Mouse (Mus musculus) stomach, postnatal 0 days (tissue): ENCODE measurements around the gene Polr2h. TPM values are rescaled to one million over a fixed set of nuclear protein-coding genes. Genes with fewer than 3 reads are reported as not detected.
A peak's percentile ranks its signal among the peaks of the same experiment; 100 is the strongest.

Source experiments
- ATAC-seq: fragments of 200-750 bp; cut with Nextera tagmentation; 2 replicates; pipeline ENCODE4 v1.8.0; 2017; ENCODE audit not compliant: low FRiP score, low TSS enrichment
- DNase-seq: peaks from one replicate; pipeline ENCODE4 v3.0.0-alpha.2; 2016; ENCODE audit warnings: low spot score
- H3K27ac ChIP-seq: fragments of 300-500 bp; sonication (generic); replicated peaks from 2 replicates; pipeline ENCODE4 v1.5.1; 2014; ENCODE audit warnings: mild to moderate bottlenecking, control low read depth
- H3K27me3 ChIP-seq: fragments of 300-500 bp; sonication (generic); 2 replicates; pipeline ENCODE4 v1.6.1; 2014; ENCODE audit warnings: low read length; ENCODE audit not compliant: control insufficient read depth, insufficient read depth
- H3K36me3 ChIP-seq: fragments of 300-500 bp; sonication (generic); 2 replicates; pipeline ENCODE4 v1.6.1; 2014; ENCODE audit warnings: low read length, mixed read lengths; ENCODE audit not compliant: control insufficient read depth, insufficient read depth
- H3K4me1 ChIP-seq: fragments of 300-500 bp; sonication (generic); replicated peaks from 2 replicates; pipeline ENCODE4 v1.6.1; 2014; ENCODE audit warnings: antibody characterized with exemption; ENCODE audit not compliant: control insufficient read depth, insufficient read depth
- H3K4me2 ChIP-seq: fragments of 300-500 bp; sonication (generic); replicated peaks from 2 replicates; pipeline ENCODE4 v1.6.1; 2014; ENCODE audit warnings: low read depth, mild to moderate bottlenecking, control low read depth, moderate library complexity
- H3K4me3 ChIP-seq: fragments of 300-500 bp; sonication (generic); 2 replicates; pipeline ENCODE4 v1.5.1; 2014; ENCODE audit warnings: low read depth, low read length, control low read depth
- H3K9ac ChIP-seq: fragments of 300-500 bp; sonication (generic); 2 replicates; pipeline ENCODE4 v1.6.1; 2014; ENCODE audit warnings: mild to moderate bottlenecking, low read length, control low read depth, mixed read lengths
- H3K9me3 ChIP-seq: fragments of 300-500 bp; sonication (generic); 2 replicates; pipeline ENCODE4 v1.6.1; 2016; ENCODE audit warnings: low read length; ENCODE audit not compliant: control insufficient read depth
- CTCF ChIP-seq: IDR thresholded peaks from 2 replicates; pipeline ENCODE4 v1.5.1; 2016; ENCODE audit warnings: antibody characterized with exemption, low read depth, mild to moderate bottlenecking, moderate library complexity
- EP300 ChIP-seq: optimal IDR thresholded peaks from 2 replicates; pipeline ENCODE3; 2016; ENCODE audit warnings: antibody characterized with exemption
- WGBS: fragments of 180-500 bp; shearing (Covaris S2); extraction: QIAGEN DNeasy Blood & Tissue Kit; methylation state at CpG from one replicate; pipeline ENCODE4 v1.1.7; 2014; 5-methylcytosine and 5-hydroxymethylcytosine counted together
- polyA plus RNA-seq: library from polyadenylated mRNA; unstranded; fragments of >200 nt; fragmentation: Nextera tagmentation; extraction: Ambion mirVana; gene quantifications from 2 replicates; pipeline ENCODE4 v1.2.1, GENCODE M21; 2015

The Polr2h gene
- polyA plus RNA-seq, 1 experiment from 2014 or later = 60.4 TPM

GRCm38 (mm10) chr16:20712190-20712589 is 5.3 kb upstream of the Polr2h start:
- H3K9ac ChIP-seq = no peak overlapping the region
- ATAC-seq (no peak), DNase-seq (no peak)
- 88% methylated on average over 9 of the region's 9 CpGs for WGBS
- H3K27me3 ChIP-seq = no peaks in the 10 kb centered on the region
- no peak overlapping the region for H3K27ac ChIP-seq
- no peaks in the 10 kb centered on the region for H3K9me3 ChIP-seq
- H3K4me2 ChIP-seq = no peak overlapping the region
- peaks cover 3% of the 10 kb centered on the region; the same call in 1 of the 2 replicates for H3K4me1 ChIP-seq
- no peaks in the 10 kb centered on the region for H3K36me3 ChIP-seq
- no peak overlapping the region for H3K4me3 ChIP-seq
- no peak for TF ChIP-seq EP300
- no peak for TF ChIP-seq CTCF

GRCm38 (mm10) chr16:20712889-20713288 is 4.6 kb upstream of the Polr2h start:
- ATAC-seq = no peak
- no peak for TF ChIP-seq EP300
- TF ChIP-seq CTCF = no peak
- Histone ChIP-seq H3K36me3 (no peaks in the 10 kb centered on the region), H3K4me3 (no peak overlapping the region), H3K4me1 (peaks cover 3% of the 10 kb centered on the region; the same call in 1 of the 2 replicates), H3K27me3 (no peaks in the 10 kb centered on the region), H3K9me3 (no peaks in the 10 kb centered on the region), H3K4me2 (no peak overlapping the region), H3K9ac (no peak overlapping the region), H3K27ac (no peak overlapping the region)
- WGBS = 67% methylated on average over 7 of the region's 7 CpGs
- DNase-seq = no peak

- 49% methylated on average over 11 of the region's 11 CpGs for WGBS
- no peak for TF ChIP-seq EP300
- no peak for TF ChIP-seq CTCF
- H3K4me1 ChIP-seq = peaks cover 3% of the 10 kb centered on the region; the same call in 1 of the 2 replicates
- peak overlapping the region; percentile 66; the same call in 1 of the 2 replicates for H3K4me3 ChIP-seq
- DNase-seq (no peak), ATAC-seq (no peak)
- H3K27ac ChIP-seq = no peak overlapping the region; the same call in 1 of the 2 replicates
- H3K9ac ChIP-seq = peak overlapping the region; percentile 74; the same call in 1 of the 2 replicates
- H3K27me3 ChIP-seq = no peaks in the 10 kb centered on the region
- H3K9me3 ChIP-seq = no peaks in the 10 kb centered on the region
- no peaks in the 10 kb centered on the region for H3K36me3 ChIP-seq
- H3K4me2 ChIP-seq = peak overlapping the region; percentile 91
These were observed 3.0 kb upstream of the Polr2h start for GRCm38 (mm10) chr16:20714307-20715080.

GRCm38 (mm10) chr16:20715161-20715560 is 2.3 kb upstream of the Polr2h start:
- WGBS = 49% methylated on average over 2 of the region's 2 CpGs
- Histone ChIP-seq H3K9me3 (no peaks in the 10 kb centered on the region), H3K27me3 (no peaks in the 10 kb centered on the region), H3K4me3 (peak overlapping the region; percentile 66; the same call in 1 of the 2 replicates), H3K36me3 (no peaks in the 10 kb centered on the region), H3K4me1 (peaks cover 3% of the 10 kb centered on the region; the same call in 1 of the 2 replicates), H3K4me2 (peak overlapping the region; percentile 91), H3K9ac (peak overlapping the region; percentile 74), H3K27ac (peak overlapping the region; percentile 97)
- ATAC-seq (no peak), DNase-seq (no peak)
- no peak for TF ChIP-seq EP300
- TF ChIP-seq CTCF = no peak

DNA sequence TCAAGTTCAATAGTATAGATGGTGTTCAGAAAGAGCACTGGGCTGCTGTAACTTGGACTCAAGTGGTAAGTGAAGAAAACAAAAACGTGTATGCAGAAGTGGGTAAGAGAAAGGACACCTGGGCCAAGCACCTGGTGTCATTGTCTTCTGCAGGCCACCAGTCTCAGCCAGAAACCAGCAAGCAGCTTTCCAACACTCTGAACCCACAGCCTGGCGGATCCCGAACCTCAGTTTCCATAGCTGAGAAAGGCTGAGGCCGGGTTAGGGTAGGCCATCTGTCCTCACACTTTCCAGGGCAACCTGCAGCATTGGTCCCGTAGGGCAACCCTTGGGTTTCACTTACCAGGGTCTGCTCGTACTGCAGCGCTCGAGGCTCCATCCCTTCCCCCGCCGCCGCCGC is 1.9 kb upstream of the Polr2h start:
- peak overlapping the region; percentile 74 for H3K9ac ChIP-seq
- peaks cover 3% of the 10 kb centered on the region; the same call in 1 of the 2 replicates for H3K4me1 ChIP-seq
- no peak for ATAC-seq
- no peaks in the 10 kb centered on the region for H3K36me3 ChIP-seq
- TF ChIP-seq CTCF (no peak), EP300 (no peak)
- peak overlapping the region; percentile 97 for H3K27ac ChIP-seq
- H3K9me3 ChIP-seq = no peaks in the 10 kb centered on the region
- no peaks in the 10 kb centered on the region for H3K27me3 ChIP-seq
- H3K4me2 ChIP-seq = peak overlapping the region; percentile 91
- DNase-seq = no peak
- 3% methylated on average over 8 of the region's 12 CpGs for WGBS
- H3K4me3 ChIP-seq = peak overlapping the region; percentile 66
